Mouse (Mus musculus): ENCODE data around the gene Trip11. TPM values are rescaled to one million over a fixed set of nuclear protein-coding genes. Genes with fewer than 3 reads are reported as not detected.

Trip11 gene
- polyA plus RNA-seq, 1 experiment from 2014 or later: 27.4 TPM

- H3K9ac ChIP-seq (replicated peaks): peak overlapping the region; percentile 60; the same call in 1 of the 2 replicates
- peaks cover 24% of the 10 kb centered on the region for H3K4me1 ChIP-seq (replicated peaks)
- peaks cover 4% of the 10 kb centered on the region; the same call in 1 of the 2 replicates for H3K27me3 ChIP-seq
- H3K9me3 ChIP-seq: no peaks in the 10 kb centered on the region
- 34% methylated on average over 9 of the region's 9 CpGs for WGBS
- H3K36me3 ChIP-seq: no peaks in the 10 kb centered on the region
- 0 out of 2 replicates have a peak, but pooled peaks have one; percentile 24 for ATAC-seq (ENCODE audit: insufficient number of reproducible peaks, insufficient read depth, low FRiP score, low TSS enrichment, low read depth)
- H3K4me2 ChIP-seq: peak overlapping the region; percentile 85
- peak overlapping the region; percentile 90; the same call in 1 of the 2 replicates for H3K27ac ChIP-seq
- H3K4me3 ChIP-seq (replicated peaks): peak overlapping the region; percentile 50
Measured at GRCm38 (mm10) chr12:101819570-101819969, 93.5 kb downstream of the Trip11 start.

- peak within 1 kb of the TSS; percentile 90 for H3K27ac ChIP-seq
- peak within 1 kb of the TSS; percentile 50 for H3K4me3 ChIP-seq (replicated peaks)
- under 1% methylated on average over 46 of the region's 46 CpGs for WGBS
- peaks cover 4% of the 10 kb centered on the region; the same call in 1 of the 2 replicates for H3K27me3 ChIP-seq
- peak within 1 kb of the TSS; percentile 60 for H3K9ac ChIP-seq (replicated peaks)
- peak within 1 kb of the TSS; percentile 85 for H3K4me2 ChIP-seq
- peak; percentile 85 for ATAC-seq (ENCODE audit: insufficient number of reproducible peaks, insufficient read depth, low FRiP score, low TSS enrichment, low read depth)
- no peaks in the 10 kb centered on the region for H3K36me3 ChIP-seq
- H3K4me1 ChIP-seq (replicated peaks): peaks cover 24% of the 10 kb centered on the region
- no peaks in the 10 kb centered on the region for H3K9me3 ChIP-seq
Measured at GRCm38 (mm10) chr12:101818608-101819370, 94.3 kb downstream of the Trip11 start, which contains the start of gene Fbln5. Fbln5 (minus strand) TSS chr12:101819055.

GRCm38 (mm10) chr12:101818246-101818607, 94.8 kb downstream of the Trip11 start:
- peak overlapping the region; percentile 60 for H3K9ac ChIP-seq (replicated peaks)
- ATAC-seq (ENCODE audit: insufficient number of reproducible peaks, insufficient read depth, low FRiP score, low TSS enrichment, low read depth): no peak
- H3K36me3 ChIP-seq: no peaks in the 10 kb centered on the region
- H3K4me3 ChIP-seq (replicated peaks): peak overlapping the region; percentile 50
- H3K4me1 ChIP-seq (replicated peaks): peaks cover 24% of the 10 kb centered on the region
- H3K27me3 ChIP-seq: peaks cover 4% of the 10 kb centered on the region; the same call in 1 of the 2 replicates
- peak overlapping the region; percentile 85 for H3K4me2 ChIP-seq
- H3K27ac ChIP-seq: peak overlapping the region; percentile 90
- WGBS: 11% methylated on average over 11 of the region's 11 CpGs
- H3K9me3 ChIP-seq: no peaks in the 10 kb centered on the region

DNA sequence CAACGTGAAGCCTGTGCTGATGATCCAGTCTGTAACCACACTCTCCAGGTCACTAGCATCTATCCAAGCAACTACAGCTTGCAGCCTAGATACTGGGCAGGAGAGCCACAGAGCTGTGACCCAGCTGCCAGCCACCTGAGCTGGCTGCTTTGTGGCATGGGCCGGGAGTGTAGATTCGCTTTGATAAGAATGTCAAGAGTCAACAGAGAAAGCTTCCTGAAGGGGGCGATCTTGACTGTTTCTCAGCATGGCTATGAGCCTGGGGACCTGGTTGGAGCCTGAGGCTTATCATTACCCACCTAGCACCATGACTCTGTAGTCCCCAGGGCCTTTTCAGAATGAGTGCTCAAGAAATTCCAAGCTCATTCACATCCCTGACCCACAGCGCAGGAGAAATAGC, 96.3 kb downstream of the Trip11 start:
- ATAC-seq (ENCODE audit: insufficient number of reproducible peaks, insufficient read depth, low FRiP score, low TSS enrichment, low read depth): no peak
- H3K4me3 ChIP-seq (replicated peaks): 0 out of 2 replicates have a peak overlapping the region, but pooled peaks have one; percentile 50
- peak overlapping the region; percentile 85 for H3K4me2 ChIP-seq
- WGBS: 48% methylated on average over 5 of the region's 5 CpGs
- H3K36me3 ChIP-seq: no peaks in the 10 kb centered on the region
- H3K27me3 ChIP-seq: peaks cover 4% of the 10 kb centered on the region; the same call in 1 of the 2 replicates
- no peak overlapping the region for H3K9ac ChIP-seq (replicated peaks)
- H3K27ac ChIP-seq: no peak overlapping the region
- no peaks in the 10 kb centered on the region for H3K9me3 ChIP-seq
- peaks cover 24% of the 10 kb centered on the region for H3K4me1 ChIP-seq (replicated peaks)

GRCm38 (mm10) chr12:101815796-101816195, 97.3 kb downstream of the Trip11 start:
- no peak overlapping the region for H3K4me3 ChIP-seq (replicated peaks)
- H3K27me3 ChIP-seq: peaks cover 2% of the 10 kb centered on the region; the same call in 1 of the 2 replicates
- H3K36me3 ChIP-seq: no peaks in the 10 kb centered on the region
- H3K9me3 ChIP-seq: no peaks in the 10 kb centered on the region
- no peak overlapping the region for H3K4me2 ChIP-seq
- no peak overlapping the region for H3K9ac ChIP-seq (replicated peaks)
- 70% methylated on average over 6 of the region's 6 CpGs for WGBS
- peaks cover 24% of the 10 kb centered on the region for H3K4me1 ChIP-seq (replicated peaks)
- ATAC-seq (ENCODE audit: insufficient number of reproducible peaks, insufficient read depth, low FRiP score, low TSS enrichment, low read depth): no peak
- no peak overlapping the region for H3K27ac ChIP-seq

DNA sequence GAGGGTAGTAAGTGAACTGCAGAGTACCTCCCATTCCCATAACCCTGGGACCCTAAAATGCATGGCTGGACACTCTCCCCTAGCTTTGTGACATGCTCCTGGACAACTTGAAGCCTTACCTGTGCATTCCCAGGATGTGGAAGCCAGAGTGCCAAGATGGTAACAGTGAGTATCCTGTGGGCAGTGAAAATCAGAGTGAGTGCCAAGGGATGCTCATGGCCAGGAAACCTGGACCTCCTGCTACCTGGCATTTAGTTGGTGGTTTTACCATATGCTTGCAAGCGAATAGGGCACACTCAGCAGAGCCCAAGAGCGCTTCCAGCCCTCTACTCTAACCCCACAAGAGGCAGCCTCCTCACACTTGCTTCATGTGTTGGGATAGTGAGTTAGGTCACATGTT, 98.6 kb downstream of the Trip11 start:
- ATAC-seq (ENCODE audit: insufficient number of reproducible peaks, insufficient read depth, low FRiP score, low TSS enrichment, low read depth): no peak
- 84% methylated on average over 2 of the region's 2 CpGs for WGBS
- no peak overlapping the region for H3K27ac ChIP-seq
- no peaks in the 10 kb centered on the region for H3K9me3 ChIP-seq
- H3K4me3 ChIP-seq (replicated peaks): no peak overlapping the region
- H3K27me3 ChIP-seq: no peaks in the 10 kb centered on the region
- H3K4me1 ChIP-seq (replicated peaks): peaks cover 19% of the 10 kb centered on the region
- no peaks in the 10 kb centered on the region for H3K36me3 ChIP-seq
- H3K9ac ChIP-seq (replicated peaks): no peak overlapping the region
- no peak overlapping the region for H3K4me2 ChIP-seq

GRCm38 (mm10) chr12:101811181-101811580, 101.9 kb downstream of the Trip11 start:
- no peak for ATAC-seq (ENCODE audit: insufficient number of reproducible peaks, insufficient read depth, low FRiP score, low TSS enrichment, low read depth)
- no peak overlapping the region for H3K4me2 ChIP-seq
- 60% methylated on average over 6 of the region's 6 CpGs for WGBS
- H3K36me3 ChIP-seq: no peaks in the 10 kb centered on the region
- no peak overlapping the region for H3K27ac ChIP-seq
- H3K4me3 ChIP-seq (replicated peaks): no peak overlapping the region
- H3K4me1 ChIP-seq (replicated peaks): 0 out of 2 replicates have a peak, but pooled peaks cover 4% of the 10 kb centered on the region
- no peaks in the 10 kb centered on the region for H3K9me3 ChIP-seq
- H3K9ac ChIP-seq (replicated peaks): no peak overlapping the region
- no peaks in the 10 kb centered on the region for H3K27me3 ChIP-seq

DNA sequence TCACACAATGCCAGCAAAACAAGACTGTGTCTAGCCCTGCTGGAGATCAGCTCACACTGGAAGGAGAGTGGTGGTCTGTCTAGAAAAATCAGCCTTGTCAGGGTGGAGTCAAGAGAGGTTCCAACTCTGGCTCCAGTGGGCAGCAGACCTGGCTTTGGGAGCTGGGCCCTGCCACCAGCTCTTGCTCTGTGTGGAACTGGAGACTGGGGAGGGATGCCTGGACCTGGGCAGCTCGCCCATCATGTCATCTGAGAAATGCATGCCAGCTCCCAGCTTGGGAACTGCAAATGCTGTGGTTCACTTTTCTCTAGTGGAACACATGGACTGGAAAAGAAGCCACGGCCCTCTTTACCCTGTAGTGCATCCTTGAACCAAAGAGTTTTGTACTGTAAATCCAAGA, 102.6 kb downstream of the Trip11 start:
- no peaks in the 10 kb centered on the region for H3K36me3 ChIP-seq
- 63% methylated on average over 2 of the region's 2 CpGs for WGBS
- H3K4me1 ChIP-seq (replicated peaks): 0 out of 2 replicates have a peak, but pooled peaks cover 4% of the 10 kb centered on the region
- no peak overlapping the region for H3K27ac ChIP-seq
- H3K4me2 ChIP-seq: no peak overlapping the region
- no peaks in the 10 kb centered on the region for H3K9me3 ChIP-seq
- no peak overlapping the region for H3K4me3 ChIP-seq (replicated peaks)
- H3K9ac ChIP-seq (replicated peaks): no peak overlapping the region
- no peaks in the 10 kb centered on the region for H3K27me3 ChIP-seq
- ATAC-seq (ENCODE audit: insufficient number of reproducible peaks, insufficient read depth, low FRiP score, low TSS enrichment, low read depth): no peak

GRCm38 (mm10) chr12:101807400-101807799, 105.7 kb downstream of the Trip11 start:
- no peak for ATAC-seq (ENCODE audit: insufficient number of reproducible peaks, insufficient read depth, low FRiP score, low TSS enrichment, low read depth)
- H3K9ac ChIP-seq (replicated peaks): no peak overlapping the region
- no peak overlapping the region for H3K4me3 ChIP-seq (replicated peaks)
- H3K4me2 ChIP-seq: no peak overlapping the region
- no peaks in the 10 kb centered on the region for H3K4me1 ChIP-seq (replicated peaks)
- WGBS: 77% methylated on average over 2 of the region's 2 CpGs
- H3K36me3 ChIP-seq: no peaks in the 10 kb centered on the region
- H3K27ac ChIP-seq: no peak overlapping the region
- H3K27me3 ChIP-seq: no peaks in the 10 kb centered on the region
- no peaks in the 10 kb centered on the region for H3K9me3 ChIP-seq

GRCm38 (mm10) chr12:101802445-101802844, 110.6 kb downstream of the Trip11 start:
- 81% methylated on average over 3 of the region's 3 CpGs for WGBS

GRCm38 (mm10) chr12:101801744-101802143, 111.3 kb downstream of the Trip11 start:
- no peaks in the 10 kb centered on the region for H3K27me3 ChIP-seq
- H3K36me3 ChIP-seq: no peaks in the 10 kb centered on the region
- 67% methylated on average over 5 of the region's 5 CpGs for WGBS
- no peaks in the 10 kb centered on the region for H3K9me3 ChIP-seq
- no peak for ATAC-seq (ENCODE audit: insufficient number of reproducible peaks, insufficient read depth, low FRiP score, low TSS enrichment, low read depth)
- no peak overlapping the region for H3K9ac ChIP-seq (replicated peaks)
- H3K27ac ChIP-seq: no peak overlapping the region
- no peak overlapping the region for H3K4me2 ChIP-seq
- peaks cover 5% of the 10 kb centered on the region; the same call in 1 of the 2 replicates for H3K4me1 ChIP-seq (replicated peaks)
- H3K4me3 ChIP-seq (replicated peaks): no peak overlapping the region

More at GRCm38 (mm10) chr12:101802445-101802844, 110.6 kb downstream of the Trip11 start:
- Histone ChIP-seq H3K4me1 (replicated peaks) (peaks cover 5% of the 10 kb centered on the region; the same call in 1 of the 2 replicates), H3K27ac (no peak overlapping the region), H3K9me3 (no peaks in the 10 kb centered on the region), H3K36me3 (no peaks in the 10 kb centered on the region), H3K9ac (replicated peaks) (no peak overlapping the region), H3K4me2 (no peak overlapping the region), H3K27me3 (no peaks in the 10 kb centered on the region), H3K4me3 (replicated peaks) (no peak overlapping the region)
- ATAC-seq (ENCODE audit: insufficient number of reproducible peaks, insufficient read depth, low FRiP score, low TSS enrichment, low read depth): no peak
